Mouse (Mus musculus) heart, embryonic 11.5 days (tissue): ENCODE results near the gene Sh3bp5. TPM values are rescaled to one million over a fixed set of nuclear protein-coding genes. Genes with fewer than 3 reads are reported as not detected.

ENCODE experiments used
- ATAC-seq: fragments of 200-750 bp; cut with Nextera tagmentation; replicated peaks from 2 replicates; pipeline ENCODE4 v1.8.0; 2017; ENCODE audit warnings: moderate library complexity; ENCODE audit not compliant: insufficient number of reproducible peaks, low FRiP score, low TSS enrichment
- H3K27ac ChIP-seq: fragments of 300-500 bp; sonication (generic); 2 replicates; pipeline ENCODE4 v1.5.1; 2014; ENCODE audit warnings: mild to moderate bottlenecking, low read depth, low read length
- H3K27me3 ChIP-seq: fragments of 300-500 bp; sonication (generic); 2 replicates; pipeline ENCODE4 v1.6.1; 2014; ENCODE audit warnings: mild to moderate bottlenecking, low read length, mixed read lengths; ENCODE audit not compliant: control insufficient read depth, insufficient read depth
- H3K36me3 ChIP-seq: fragments of 300-500 bp; sonication (generic); 2 replicates; pipeline ENCODE4 v1.6.1; 2014; ENCODE audit warnings: mild to moderate bottlenecking, low read length, moderate library complexity, mixed read lengths; ENCODE audit not compliant: control insufficient read depth, insufficient read depth
- H3K4me1 ChIP-seq: fragments of 300-500 bp; sonication (generic); 2 replicates; pipeline ENCODE4 v1.6.1; 2014; ENCODE audit warnings: low read length; ENCODE audit not compliant: control insufficient read depth, insufficient read depth
- H3K4me2 ChIP-seq: fragments of 300-500 bp; sonication (generic); 2 replicates; pipeline ENCODE4 v1.6.1; 2014; ENCODE audit warnings: mild to moderate bottlenecking, moderate library complexity
- H3K4me3 ChIP-seq: fragments of 300-500 bp; sonication (generic); 2 replicates; pipeline ENCODE4 v1.5.1; 2014; ENCODE audit warnings: low read depth, low read length
- H3K9ac ChIP-seq: fragments of 300-500 bp; sonication (generic); 2 replicates; pipeline ENCODE4 v1.6.1; 2014; ENCODE audit warnings: mild to moderate bottlenecking, low read depth, low read length, moderate library complexity
- H3K9me3 ChIP-seq: fragments of 300-500 bp; sonication (generic); replicated peaks from 2 replicates; pipeline ENCODE4 v1.6.1; 2016; ENCODE audit warnings: low read length; ENCODE audit not compliant: control insufficient read depth
- WGBS: fragments of 180-500 bp; shearing (Covaris S2); extraction: QIAGEN DNeasy Blood & Tissue Kit; methylation state at CpG from one replicate; pipeline ENCODE4 v1.1.7; 2014; ENCODE audit not compliant: insufficient replicate concordance; 5-methylcytosine and 5-hydroxymethylcytosine counted together
- polyA plus RNA-seq: library from polyadenylated mRNA; unstranded; fragments of >200 nt; fragmentation: Nextera tagmentation; extraction: Ambion mirVana; gene quantifications from 2 replicates; pipeline ENCODE4 v1.2.1, GENCODE M21; 2014

Gene Sh3bp5
- polyA plus RNA-seq, 1 experiment from 2014 or later = 10.9 TPM

GRCm38 (mm10) chr14:31437826-31438529 lies 2.1 kb upstream of the Sh3bp5 start:
- 60% methylated on average over 8 of the region's 8 CpGs for WGBS
- ATAC-seq = no peak
- H3K4me2 ChIP-seq = no peak overlapping the region
- no peak overlapping the region for H3K9ac ChIP-seq
- H3K27me3 ChIP-seq = 0 out of 2 replicates have a peak, but pooled peaks cover 2% of the 10 kb centered on the region
- H3K9me3 ChIP-seq = no peaks in the 10 kb centered on the region
- H3K4me3 ChIP-seq = no peak overlapping the region
- peaks cover 26% of the 10 kb centered on the region for H3K4me1 ChIP-seq
- no peaks in the 10 kb centered on the region for H3K36me3 ChIP-seq
- no peak overlapping the region for H3K27ac ChIP-seq

GRCm38 (mm10) chr14:31435018-31435915 lies 611 bp downstream of the Sh3bp5 start:
- peak; percentile 25 for ATAC-seq
- Histone ChIP-seq H3K27ac (peak overlapping the region; percentile 62), H3K9me3 (no peaks in the 10 kb centered on the region), H3K9ac (peak overlapping the region; percentile 86), H3K36me3 (no peaks in the 10 kb centered on the region), H3K4me1 (peaks cover 36% of the 10 kb centered on the region), H3K27me3 (0 out of 2 replicates have a peak, but pooled peaks cover 2% of the 10 kb centered on the region), H3K4me3 (peak overlapping the region; percentile 82), H3K4me2 (peak overlapping the region; percentile 91)
- 2% methylated on average over 53 of the region's 53 CpGs for WGBS

GRCm38 (mm10) chr14:31434426-31434825 lies 1.5 kb downstream of the Sh3bp5 start:
- no peak overlapping the region for H3K9ac ChIP-seq
- 0 out of 2 replicates have a peak, but pooled peaks cover 2% of the 10 kb centered on the region for H3K27me3 ChIP-seq
- 59% methylated on average over 5 of the region's 5 CpGs for WGBS
- H3K4me1 ChIP-seq = peaks cover 36% of the 10 kb centered on the region
- peak overlapping the region; percentile 82; the same call in 1 of the 2 replicates for H3K4me3 ChIP-seq
- no peaks in the 10 kb centered on the region for H3K9me3 ChIP-seq
- H3K27ac ChIP-seq = no peak overlapping the region
- ATAC-seq = no peak
- H3K4me2 ChIP-seq = peak overlapping the region; percentile 91
- H3K36me3 ChIP-seq = no peaks in the 10 kb centered on the region

GRCm38 (mm10) chr14:31433851-31434360 lies 2.0 kb downstream of the Sh3bp5 start:
- ATAC-seq = no peak
- Histone ChIP-seq H3K4me3 (no peak overlapping the region), H3K9ac (no peak overlapping the region), H3K27me3 (0 out of 2 replicates have a peak, but pooled peaks cover 2% of the 10 kb centered on the region), H3K27ac (no peak overlapping the region), H3K36me3 (no peaks in the 10 kb centered on the region), H3K4me2 (peak overlapping the region; percentile 91), H3K9me3 (no peaks in the 10 kb centered on the region), H3K4me1 (peaks cover 40% of the 10 kb centered on the region)
- 36% methylated on average over 7 of the region's 7 CpGs for WGBS

GRCm38 (mm10) chr14:31433126-31433525 lies 2.8 kb downstream of the Sh3bp5 start:
- Histone ChIP-seq H3K36me3 (no peaks in the 10 kb centered on the region), H3K27ac (no peak overlapping the region), H3K4me1 (peaks cover 48% of the 10 kb centered on the region), H3K9me3 (no peaks in the 10 kb centered on the region), H3K27me3 (0 out of 2 replicates have a peak, but pooled peaks cover 2% of the 10 kb centered on the region), H3K4me2 (no peak overlapping the region; the same call in 1 of the 2 replicates), H3K9ac (no peak overlapping the region), H3K4me3 (no peak overlapping the region)
- 54% methylated on average over 5 of the region's 5 CpGs for WGBS
- no peak for ATAC-seq

GRCm38 (mm10) chr14:31432424-31432823 lies 3.5 kb downstream of the Sh3bp5 start:
- H3K4me3 ChIP-seq = no peak overlapping the region
- ATAC-seq = no peak
- H3K27ac ChIP-seq = no peak overlapping the region
- WGBS = 61% methylated on average over 4 of the region's 4 CpGs
- H3K4me1 ChIP-seq = peaks cover 55% of the 10 kb centered on the region
- H3K27me3 ChIP-seq = 0 out of 2 replicates have a peak, but pooled peaks cover 2% of the 10 kb centered on the region
- H3K36me3 ChIP-seq = no peaks in the 10 kb centered on the region
- H3K4me2 ChIP-seq = no peak overlapping the region
- no peaks in the 10 kb centered on the region for H3K9me3 ChIP-seq
- H3K9ac ChIP-seq = no peak overlapping the region

- no peak overlapping the region for H3K9ac ChIP-seq
- no peaks in the 10 kb centered on the region for H3K9me3 ChIP-seq
- H3K27ac ChIP-seq = no peak overlapping the region; the same call in 1 of the 2 replicates
- ATAC-seq = no peak
- H3K4me1 ChIP-seq = peaks cover 55% of the 10 kb centered on the region
- 62% methylated on average over 3 of the region's 3 CpGs for WGBS
- no peak overlapping the region for H3K4me2 ChIP-seq
- H3K36me3 ChIP-seq = no peaks in the 10 kb centered on the region
- 0 out of 2 replicates have a peak, but pooled peaks cover 2% of the 10 kb centered on the region for H3K27me3 ChIP-seq
- no peak overlapping the region for H3K4me3 ChIP-seq
These were observed 4.0 kb downstream of the Sh3bp5 start for GRCm38 (mm10) chr14:31431789-31432330.

- Histone ChIP-seq H3K9ac (no peak overlapping the region), H3K27me3 (0 out of 2 replicates have a peak, but pooled peaks cover 2% of the 10 kb centered on the region), H3K36me3 (0 out of 2 replicates have a peak, but pooled peaks cover 5% of the 10 kb centered on the region), H3K9me3 (0 out of 2 replicates have a peak, but pooled peaks cover 3% of the 10 kb centered on the region), H3K27ac (peak overlapping the region; percentile 81), H3K4me1 (peaks cover 41% of the 10 kb centered on the region), H3K4me3 (no peak overlapping the region), H3K4me2 (peak overlapping the region; percentile 41)
- 32% methylated on average over 5 of the region's 5 CpGs for WGBS
- ATAC-seq = no peak
These were observed 6.9 kb downstream of the Sh3bp5 start for GRCm38 (mm10) chr14:31429004-31429395.
